Mouse (Mus musculus) kidney, postnatal 4 days (tissue): ENCODE results near the gene Ppp1r2.

Experiments
- DNase-seq, 2 experiments: peaks; one replicate each; pipeline ENCODE4 v3.0.0; 2021; ENCODE audit warnings: mixed read lengths in 2 of 2

The Ppp1r2 gene

DNA sequence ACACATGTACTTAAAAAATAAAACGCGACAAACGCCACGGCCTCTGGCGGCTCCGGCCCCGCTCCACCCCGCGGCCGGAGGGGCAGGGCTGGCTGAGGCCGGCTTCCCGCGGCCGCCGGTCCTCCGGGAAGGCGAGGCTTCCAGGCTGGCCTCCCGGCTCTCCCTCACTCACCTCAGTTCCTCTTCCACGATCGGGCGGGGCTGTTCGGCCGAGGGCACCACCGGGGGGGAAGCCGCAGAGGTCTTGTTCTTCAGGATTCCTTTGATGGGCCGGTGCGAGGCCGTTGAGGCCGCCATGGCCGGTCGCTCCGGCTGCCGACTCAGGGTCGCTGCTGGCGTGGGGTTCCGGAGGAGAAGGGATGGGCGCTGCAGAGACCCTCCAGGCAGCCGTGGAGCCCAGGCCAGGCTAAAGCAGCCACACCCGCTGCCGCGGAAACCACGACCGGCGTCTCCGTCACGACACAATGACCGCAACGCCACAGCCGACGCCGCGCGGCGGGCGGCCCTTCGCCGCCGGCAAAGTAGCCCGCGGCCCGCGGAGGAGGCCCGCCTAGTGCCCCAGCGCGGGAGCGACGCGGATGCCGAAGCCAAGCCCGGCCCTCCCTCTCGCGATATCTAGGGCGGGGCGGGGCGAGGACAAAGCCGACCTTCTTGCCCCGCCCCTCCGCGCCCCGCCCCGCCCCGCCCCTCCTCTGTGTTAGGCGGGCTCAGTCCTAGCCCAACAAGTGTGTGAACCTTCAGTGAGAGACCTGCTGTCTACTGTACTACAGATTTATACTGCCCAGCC, at the start of gene Ppp1r2:
TSS of gene Ppp1r2 (minus strand) at position 604 of the 787 bp plus-strand sequence.
- DNase-seq, result peak; percentile 96 to 98

DNA sequence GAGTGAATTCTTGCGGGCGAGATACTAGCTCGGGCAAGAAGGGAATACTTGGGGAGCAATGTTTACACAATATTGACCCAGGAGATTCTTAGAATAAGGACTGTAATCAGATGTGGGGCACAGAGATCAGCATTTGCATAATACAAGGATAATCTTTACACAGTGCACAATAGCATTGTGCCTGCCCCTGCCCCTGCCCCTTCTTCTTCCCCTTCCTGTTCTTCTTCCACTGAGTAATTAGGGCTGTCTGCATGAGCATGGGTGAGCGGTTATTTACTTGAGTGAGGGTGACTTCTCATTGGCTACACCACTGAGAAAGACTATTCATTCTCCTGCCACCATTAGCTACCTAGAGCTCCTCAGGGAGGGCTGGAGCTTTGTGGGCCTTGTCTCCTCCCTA, 46.4 kb upstream of the Ppp1r2 start:
- DNase-seq, result no peak

- no peak for DNase-seq
Observed at GRCm38 (mm10) chr16:31320954-31321353, 45.9 kb upstream of the Ppp1r2 start.

DNA sequence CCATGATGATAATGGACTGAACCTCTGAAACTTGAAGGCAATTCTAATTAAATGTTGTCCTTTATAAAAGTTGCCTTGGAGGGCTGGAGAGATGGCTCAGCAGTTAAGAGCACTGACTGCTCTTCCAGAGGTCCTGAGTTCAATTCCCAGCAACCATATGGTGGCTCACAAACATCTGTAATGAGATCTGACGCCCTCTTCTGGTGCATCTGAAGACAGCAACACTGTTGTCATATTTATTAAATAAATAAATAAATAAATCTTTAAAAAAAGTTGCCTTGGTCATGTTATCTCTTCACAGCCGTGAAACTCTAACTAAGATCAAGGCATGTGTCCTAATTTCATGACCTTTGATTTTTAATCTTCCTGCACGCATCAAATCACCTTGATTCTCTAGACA, 44.6 kb upstream of the Ppp1r2 start:
- peak in 1 of 2 experiments; percentile 20 for DNase-seq

DNA sequence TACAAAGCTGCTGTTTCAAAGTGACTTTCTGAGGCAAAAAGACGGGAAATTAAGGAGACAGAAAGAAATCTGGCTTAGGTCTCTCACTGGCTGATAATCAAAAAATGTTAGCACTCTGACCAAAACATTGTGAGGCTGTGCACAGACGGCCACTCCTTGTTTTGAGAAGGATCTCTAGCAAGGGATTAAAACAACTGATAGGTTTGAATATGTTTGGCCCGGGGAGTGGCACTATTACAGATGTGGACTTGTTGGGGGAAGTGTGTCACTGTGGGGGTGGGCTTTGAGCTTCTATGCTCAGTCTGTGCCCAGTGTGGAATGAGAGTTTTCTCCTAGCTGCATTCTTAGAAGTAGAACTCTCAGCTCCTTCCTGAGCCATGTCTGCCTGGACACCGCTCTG, 44.2 kb upstream of the Ppp1r2 start:
- peak in 1 of 2 experiments; percentile 26 for DNase-seq

DNA sequence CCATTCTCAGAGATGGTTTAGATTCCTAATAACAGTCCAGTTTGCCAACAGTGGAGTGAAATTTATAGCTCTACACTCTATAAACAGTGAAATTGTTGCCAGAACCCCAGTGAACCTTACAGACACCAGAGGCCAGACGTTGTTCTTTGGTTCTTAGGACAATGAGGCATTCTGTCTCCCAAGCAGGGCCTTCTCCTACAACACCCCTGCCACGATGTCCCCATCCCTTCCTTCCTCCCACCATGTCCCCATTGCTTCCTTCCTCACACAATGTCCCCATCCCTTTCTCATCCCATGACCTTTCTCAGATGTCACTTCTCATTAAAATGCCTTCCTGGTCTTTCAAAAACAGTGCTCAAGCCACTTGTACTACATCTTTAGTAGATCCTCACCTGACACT, 43.3 kb upstream of the Ppp1r2 start:
- DNase-seq, result no peak

GRCm38 (mm10) chr16:31316246-31317143, 41.4 kb upstream of the Ppp1r2 start:
- DNase-seq, result peak; percentile 50 to 64

GRCm38 (mm10) chr16:31315294-31315693, 40.2 kb upstream of the Ppp1r2 start:
- no peak for DNase-seq

DNA sequence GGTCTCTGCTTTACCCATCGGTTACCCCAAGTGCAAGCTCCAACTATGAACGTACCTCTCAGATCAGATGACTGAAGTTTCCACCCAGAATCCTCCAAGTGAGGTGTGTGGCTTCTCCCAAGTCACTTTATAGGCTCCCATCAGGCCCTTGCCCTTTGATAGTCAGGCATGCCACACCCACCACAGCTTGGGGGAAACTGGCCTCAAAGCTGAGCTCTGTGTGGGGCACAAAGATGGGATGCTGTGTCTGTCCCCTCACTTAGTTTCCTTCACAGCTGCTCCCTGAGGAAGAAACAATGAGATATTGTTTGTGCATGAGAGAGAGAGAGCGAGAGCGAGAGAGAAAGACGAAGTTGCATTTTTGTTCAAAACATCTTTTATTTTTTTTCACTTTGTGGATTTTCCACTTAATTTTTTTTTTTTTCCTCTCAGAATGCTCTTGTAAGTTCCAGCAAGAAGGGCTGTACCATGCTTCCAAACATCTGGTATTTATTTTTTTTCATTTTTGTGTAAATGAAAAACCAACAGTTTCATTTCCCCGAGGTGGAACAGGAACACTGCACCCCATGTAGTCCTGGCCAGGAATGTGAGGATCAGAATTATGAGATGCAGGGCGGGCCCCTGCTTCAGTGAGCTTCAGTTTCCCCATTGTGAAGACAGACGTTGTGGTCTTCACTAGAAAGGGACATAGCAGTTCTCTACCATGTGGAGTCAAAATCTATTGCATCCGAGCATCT, 39.6 kb upstream of the Ppp1r2 start, which contains the start of gene Apod:
TSS of gene Apod (minus strand) at position 312 of the 737 bp plus-strand sequence.
- DNase-seq, result no peak

GRCm38 (mm10) chr16:31313611-31314010, 38.5 kb upstream of the Ppp1r2 start:
- DNase-seq, result no peak

DNA sequence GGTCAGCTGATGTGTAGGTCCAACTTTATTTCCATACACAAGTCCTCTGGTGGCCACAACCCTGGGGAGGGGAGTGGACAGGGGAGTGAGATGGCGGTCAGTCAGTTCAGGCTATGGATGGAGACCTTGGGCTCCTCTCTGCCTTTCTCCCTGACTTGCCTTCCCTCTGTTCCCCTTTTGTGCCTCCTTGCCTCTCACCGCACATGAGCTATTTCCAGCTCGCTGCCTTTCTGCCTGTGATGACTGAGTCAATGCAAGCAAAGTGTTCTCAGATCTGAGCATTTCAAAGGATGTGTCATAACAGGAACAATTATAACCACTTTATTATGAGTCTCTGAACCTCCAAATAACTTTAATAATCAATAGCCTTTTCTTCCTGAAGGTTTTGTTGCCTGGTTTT, 37.2 kb upstream of the Ppp1r2 start:
- no peak for DNase-seq

DNA sequence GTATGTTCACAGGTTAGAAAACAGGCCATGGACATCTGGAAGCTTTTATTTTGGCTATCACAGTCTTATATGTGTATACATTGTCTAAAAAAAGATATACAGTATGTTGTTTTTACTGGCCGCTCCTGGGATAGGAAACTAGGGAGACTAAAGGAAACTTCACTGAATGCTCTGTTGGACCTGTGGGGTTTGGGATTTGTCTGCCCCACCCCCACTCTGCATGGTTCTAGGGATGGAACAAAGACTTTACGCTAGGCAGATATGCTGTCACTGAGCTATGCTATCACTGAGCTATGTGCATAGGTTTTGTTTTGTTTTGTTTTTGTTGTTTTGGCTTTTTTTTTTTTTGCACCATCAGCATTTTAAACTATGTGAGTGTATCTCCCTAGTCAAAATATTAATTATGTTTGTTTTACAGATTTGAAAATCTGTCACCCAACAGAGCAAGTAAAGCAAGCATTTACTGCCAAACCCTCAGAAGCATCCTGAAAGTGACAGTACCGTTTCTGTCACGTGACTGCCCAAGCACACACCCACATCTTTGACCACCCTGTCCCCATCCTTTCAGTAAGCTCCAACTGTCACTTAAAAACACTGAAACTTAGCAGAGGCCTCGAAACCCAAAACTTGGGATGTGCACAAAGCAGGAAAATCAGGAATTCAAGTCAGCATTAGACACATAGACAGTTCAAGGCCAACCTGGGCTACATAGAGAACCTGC, 30.3 kb upstream of the Ppp1r2 start:
- DNase-seq, result no peak

DNA sequence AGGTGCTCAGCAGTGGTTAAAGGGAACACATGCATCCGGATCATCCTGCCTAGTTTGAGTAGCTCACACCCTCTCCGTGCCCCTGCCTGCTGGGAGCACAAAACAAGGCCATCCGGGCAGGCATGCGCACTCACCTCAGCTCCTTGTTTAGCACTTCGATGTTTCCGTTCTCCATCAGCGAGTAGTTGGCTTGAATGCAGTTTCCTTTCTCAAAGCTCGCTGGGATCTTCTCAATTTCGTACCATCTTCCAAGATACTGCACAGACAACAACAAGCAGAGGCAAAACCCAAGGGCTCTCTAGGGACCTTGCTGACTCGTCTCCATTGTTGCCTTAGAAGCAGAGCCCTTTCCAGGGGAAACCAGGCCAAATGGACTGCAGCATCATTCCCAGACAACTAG, 28.2 kb upstream of the Ppp1r2 start:
- DNase-seq, result peak in 1 of 2 experiments; percentile 17

GRCm38 (mm10) chr16:31300883-31301532, 25.9 kb upstream of the Ppp1r2 start:
- no peak for DNase-seq

DNA sequence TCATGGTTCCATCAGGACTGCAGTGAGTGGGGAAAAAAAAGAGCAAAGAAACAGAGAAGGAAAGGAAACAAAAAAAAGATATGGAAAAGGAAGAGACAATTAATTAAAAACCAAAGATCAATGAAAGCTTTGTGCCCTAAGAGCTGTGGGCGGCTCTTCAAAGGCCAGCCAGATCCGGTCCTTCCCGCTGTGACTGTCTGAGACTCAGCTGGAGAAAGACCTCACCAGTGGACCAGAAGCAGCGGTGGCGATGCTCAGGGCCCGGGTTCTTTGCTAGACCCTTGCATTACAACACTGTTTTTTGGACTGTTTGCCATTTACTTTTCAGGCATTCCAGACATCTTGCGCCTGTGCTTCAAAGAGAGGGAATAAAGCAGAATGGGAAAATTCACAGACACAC, 25.4 kb upstream of the Ppp1r2 start:
- DNase-seq, result no peak

DNA sequence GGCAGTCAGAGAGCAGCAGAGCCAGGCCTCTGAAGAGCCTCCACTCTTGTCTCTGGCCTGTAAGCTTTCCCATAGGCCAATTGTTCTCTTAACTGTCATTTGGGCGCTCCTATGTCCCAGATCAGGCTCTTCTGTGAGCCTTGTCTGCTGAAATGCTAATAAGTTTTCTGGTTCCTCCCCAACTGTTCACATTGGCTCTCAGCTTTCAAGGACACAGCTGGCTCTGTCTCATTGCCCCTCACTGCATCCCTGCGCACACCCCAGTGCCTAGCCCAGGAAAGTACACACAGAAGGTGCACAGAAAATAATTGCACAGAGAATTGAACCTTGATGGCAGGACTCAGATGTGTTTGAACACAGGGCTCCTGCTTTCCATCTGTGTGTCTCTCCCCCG, 24.9 kb upstream of the Ppp1r2 start:
- DNase-seq, result peak in 1 of 2 experiments; percentile 13

DNA sequence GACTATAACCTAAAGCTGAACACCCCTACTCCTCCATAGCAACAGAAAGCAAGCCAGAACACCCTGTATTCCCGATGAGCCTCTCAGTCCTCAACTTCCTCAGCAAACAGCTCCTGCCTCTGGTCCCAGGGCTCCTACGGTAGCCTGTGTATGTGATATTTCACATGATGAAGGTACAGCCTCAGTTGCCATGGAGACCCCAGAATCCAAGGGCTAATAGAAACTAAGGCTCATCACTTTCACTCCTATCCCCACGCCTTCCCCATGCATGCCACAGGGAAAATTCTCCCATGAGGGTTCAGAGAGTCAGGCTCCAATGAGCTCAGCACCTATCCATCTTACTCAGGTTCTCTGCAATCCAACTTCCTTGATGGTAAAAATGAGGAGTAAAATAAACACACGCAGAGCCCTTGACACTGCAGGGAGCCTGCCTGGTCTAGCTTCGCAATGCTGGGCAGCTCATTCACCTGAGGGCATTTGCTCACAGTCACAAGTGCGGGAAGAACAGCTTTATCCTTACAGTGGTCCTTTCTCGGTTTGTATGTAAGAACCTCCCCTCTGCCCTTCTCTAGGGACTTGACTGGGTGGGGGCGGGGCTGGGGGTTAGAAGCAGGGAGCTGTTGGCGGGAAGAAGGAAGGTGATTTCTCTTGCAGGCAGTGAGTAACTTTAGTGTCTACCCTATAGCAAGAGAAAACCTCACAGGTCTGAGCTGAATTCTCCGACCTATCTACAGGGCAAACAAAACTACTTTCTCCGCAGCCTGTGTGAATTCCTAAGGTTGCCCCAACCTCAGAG, 24.3 kb upstream of the Ppp1r2 start:
- DNase-seq, result no peak

GRCm38 (mm10) chr16:31297113-31297512, 22.0 kb upstream of the Ppp1r2 start:
- DNase-seq, result no peak

- no peak for DNase-seq
Observed at GRCm38 (mm10) chr16:31293761-31294160, 18.7 kb upstream of the Ppp1r2 start.

DNA sequence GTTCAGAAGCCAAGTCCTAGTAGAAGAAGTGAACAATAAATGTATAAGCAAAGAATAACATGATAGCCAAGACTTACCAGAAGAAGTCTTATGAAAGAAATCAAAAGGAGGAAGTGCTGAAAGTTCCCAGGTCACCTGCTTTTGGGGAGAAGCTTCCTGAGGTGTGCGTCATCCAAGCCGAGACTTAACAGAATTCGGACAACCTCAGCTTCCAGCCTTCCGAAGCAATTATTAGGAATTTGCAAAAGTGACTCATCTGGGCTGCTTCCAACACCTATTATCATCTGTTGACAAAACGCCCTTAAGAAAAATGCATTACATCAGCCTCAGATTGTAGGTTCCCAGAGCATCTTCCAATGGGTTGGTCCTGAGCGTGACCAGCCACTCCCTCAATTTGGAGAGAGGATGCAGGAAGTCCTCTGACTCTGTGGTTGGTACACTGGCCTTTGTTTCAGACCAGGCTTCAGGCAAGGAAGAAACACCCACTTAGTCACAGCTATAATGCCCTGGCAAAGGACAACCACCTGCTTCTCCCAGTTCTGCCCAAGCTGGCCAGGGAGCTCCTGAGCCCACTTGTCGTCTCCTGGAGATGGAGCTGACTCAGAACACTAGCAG, 15.8 kb upstream of the Ppp1r2 start:
- DNase-seq, result peak in 1 of 2 experiments; percentile 24
